ENCODE assay signal across 8 mouse cellular contexts in the genomic region with DNA sequence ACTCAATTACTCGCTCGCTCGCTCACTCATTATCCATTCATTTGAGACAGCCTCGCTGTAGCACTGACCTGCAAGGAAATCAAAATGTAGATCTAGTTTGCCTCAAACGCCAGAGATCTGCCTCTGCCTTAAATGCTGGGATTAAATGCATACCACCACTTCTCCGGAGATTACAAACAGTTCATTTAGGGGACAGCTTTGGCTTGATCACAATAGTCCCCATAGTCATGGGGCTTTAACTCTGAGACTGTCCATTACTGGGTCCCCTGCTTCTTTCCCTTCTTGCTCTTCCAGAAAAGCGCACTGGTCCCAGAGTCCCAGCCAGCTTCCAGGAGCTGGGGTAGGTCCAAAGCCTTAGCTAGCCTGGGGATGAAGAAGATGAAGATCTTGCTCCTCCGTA. TPM values are rescaled to one million over a fixed set of nuclear protein-coding genes. Genes with fewer than 3 reads are reported as not detected.
A peak's percentile ranks its signal among the peaks of the same experiment; 100 is the strongest.
DNase-seq lines count a peak whose midpoint lies in the region; ATAC-seq lines count a peak whose summit lies in the region.

A gene (plus strand): TSS at position 301 of the 400 bp plus-strand sequence.

- peak within 1 kb of the TSS; percentile 80 for H3K4me2 ChIP-seq in neural tube, embryonic 11.5 days (ENCODE audit: low read depth)
- H3K4me2 ChIP-seq in stomach, embryonic 15.5 days: peak within 1 kb of the TSS; percentile 89

- no peaks in the 10 kb centered on the region for H3K36me3 ChIP-seq in erythroblast, embryonic 14.5 days (ENCODE audit: control insufficient read depth)
- H3K36me3 ChIP-seq in neural tube, embryonic 11.5 days (ENCODE audit: control insufficient read depth, insufficient read depth, low read length): no peaks in the 10 kb centered on the region
- H3K36me3 ChIP-seq in stomach, embryonic 15.5 days: no peaks in the 10 kb centered on the region

- intact Hi-C loops in left cerebral cortex, postnatal 4 days (cut with DNase I): no loop called here

- peak within 1 kb of the TSS; percentile 48 for H3K9ac ChIP-seq in neural tube, embryonic 11.5 days (ENCODE audit: low read length)
- H3K9ac ChIP-seq in stomach, embryonic 15.5 days: peak within 1 kb of the TSS; percentile 45; the same call in 1 of the 2 replicates

- peak within 1 kb of the TSS; percentile 30 for H3K4me3 ChIP-seq in erythroblast, embryonic 14.5 days (replicated peaks)
- H3K4me3 ChIP-seq in neural tube, embryonic 11.5 days (ENCODE audit: low read depth, low read length): peak within 1 kb of the TSS; percentile 41
- H3K4me3 ChIP-seq in stomach, embryonic 15.5 days (replicated peaks): peak within 1 kb of the TSS; percentile 47

- H3K27ac ChIP-seq in neural tube, embryonic 11.5 days (ENCODE audit: low read depth, low read length): no peak within 1 kb of the TSS
- no peak within 1 kb of the TSS for H3K27ac ChIP-seq in stomach, embryonic 15.5 days

- H3K4me1 ChIP-seq in erythroblast, embryonic 14.5 days (ENCODE audit: control insufficient read depth): peaks cover 4% of the 10 kb centered on the region
- H3K4me1 ChIP-seq in neural tube, embryonic 11.5 days (ENCODE audit: control insufficient read depth, insufficient read depth, low read length): peaks cover 9% of the 10 kb centered on the region; the same call in 1 of the 2 replicates
- peaks cover 19% of the 10 kb centered on the region for H3K4me1 ChIP-seq in stomach, embryonic 15.5 days

- H3K27me3 ChIP-seq in erythroblast, embryonic 14.5 days (ENCODE audit: control insufficient read depth): peaks cover 39% of the 10 kb centered on the region
- peaks cover 29% of the 10 kb centered on the region; the same call in 1 of the 2 replicates for H3K27me3 ChIP-seq in neural tube, embryonic 11.5 days (ENCODE audit: control insufficient read depth, insufficient read depth, low read length)
- peaks cover 27% of the 10 kb centered on the region for H3K27me3 ChIP-seq in stomach, embryonic 15.5 days (replicated peaks)

- ATAC-seq in erythroblast, adult 5-6 weeks (replicated peaks; ENCODE audit: low FRiP score, poor library complexity, severe bottlenecking): no peak
- no peak for ATAC-seq in neural tube, embryonic 11.5 days (ENCODE audit: insufficient read depth, low FRiP score, low TSS enrichment)
- no peak for ATAC-seq in stomach, embryonic 15.5 days (ENCODE audit: insufficient read depth, low FRiP score, low read depth)

- no peak for DNase-seq in neural tube, embryonic 11.5 days (ENCODE audit: low spot score)
- no peak for DNase-seq in neural tube, embryonic 10.5 days (ENCODE audit: extremely low spot score, low spot score)
- DNase-seq in left cerebral cortex, postnatal 4 days: no peak
- no peak for DNase-seq in right cerebral cortex, postnatal 4 days
- DNase-seq in thymus, postnatal 0 days (ENCODE audit: low spot score): no peak

- WGBS in neural tube, embryonic 11.5 days: 32% methylated on average over 8 of the region's 8 CpGs
- 37% methylated on average over 8 of the region's 8 CpGs for WGBS in stomach, embryonic 15.5 days

- no peaks in the 10 kb centered on the region for H3K9me3 ChIP-seq in erythroblast, embryonic 14.5 days (ENCODE audit: control insufficient read depth, low read length)
- H3K9me3 ChIP-seq in neural tube, embryonic 11.5 days (ENCODE audit: control insufficient read depth, low read length): no peaks in the 10 kb centered on the region
- H3K9me3 ChIP-seq in stomach, embryonic 15.5 days: no peaks in the 10 kb centered on the region

RNA-seq across cellular contexts. Expression of the gene that starts here (rescaled TPM):
- 0.02 TPM in 1 of 2 replicates, not detected in the other for polyA plus RNA-seq in erythroblast, embryonic 14.5 days (2012)
- total RNA-seq in erythroblast, adult 5-6 weeks (2015; ENCODE audit: low replicate concordance): not detected in 2 replicates
- not detected in 2 replicates for total RNA-seq in erythroblast, adult 5-6 weeks (2017; ENCODE audit: low replicate concordance)
- 1.6 TPM in 2 replicates for polyA plus RNA-seq in neural tube, embryonic 11.5 days (2014; fragmentation: Nextera tagmentation; extraction: Ambion mirVana)
- total RNA-seq in left cerebral cortex, postnatal 4 days (2021): 10 to 100 TPM; 14.1 to 15.1 TPM
- polyA plus RNA-seq in stomach, embryonic 15.5 days (2015; fragmentation: Nextera tagmentation; extraction: Ambion mirVana): 0.92 and 1.1 TPM in 2 replicates
- polyA plus RNA-seq in thymus, postnatal 0 days (2015; fragmentation: Nextera tagmentation; extraction: Ambion mirVana): 2.0 and 2.3 TPM in 2 replicates

Comparison
In these comparisons a context has a peak if more than half of its experiments do, and no peak if none do; other contexts are left out.
1. RNA of the gene that starts here (total RNA-seq): 14.1 to 15.1 TPM in left cerebral cortex, postnatal 4 days; not detected in erythroblast, adult 5-6 weeks; every median in the first group is over 4 times any median in the second.
2. Peak in every context shown above with its lines, with median percentiles within 50 percentile points of each other: H3K4me3 ChIP-seq.